Mouse (Mus musculus) C2C12 (cell line): ENCODE data around the gene Tldc1.

Experiments
- CTCF ChIP-seq: IDR thresholded peaks from one replicate; pipeline ENCODE4 v1.5.1; 2011; ENCODE audit not compliant: control insufficient read depth, insufficient read depth, insufficient read length
- MAX ChIP-seq: IDR thresholded peaks from one replicate; pipeline ENCODE4 v1.6.1; 2011; ENCODE audit warnings: mild to moderate bottlenecking, control low read depth

GRCm38 (mm10) chr8:119781086-119781840 is 3.0 kb upstream of the Tldc1 start:
- TF ChIP-seq CTCF, result no peak
- TF ChIP-seq MAX, result no peak
